Mouse (Mus musculus): ENCODE measurements around the gene Gm960. TPM values are rescaled to one million over a fixed set of nuclear protein-coding genes. Genes with fewer than 3 reads are reported as not detected.

The Gm960 gene
- polyA plus RNA-seq, 1 experiment from 2014 or later = 3.4 TPM

GRCm38 (mm10) chr19:4739762-4740161 is 41.3 kb upstream of the Gm960 start:
- Histone ChIP-seq H3K27me3 (ENCODE audit: control insufficient read depth, insufficient read depth, low read length) (no peaks in the 10 kb centered on the region), H3K9me3 (ENCODE audit: control insufficient read depth, low read length) (no peaks in the 10 kb centered on the region), H3K36me3 (ENCODE audit: control insufficient read depth, insufficient read depth, low read length) (peaks cover 3% of the 10 kb centered on the region; the same call in 1 of the 2 replicates), H3K4me3 (ENCODE audit: low read length) (no peak overlapping the region), H3K4me1 (ENCODE audit: control insufficient read depth, insufficient read depth, low read length) (0 out of 2 replicates have a peak, but pooled peaks cover 3% of the 10 kb centered on the region), H3K9ac (ENCODE audit: low read depth, low read length) (no peak overlapping the region), H3K4me2 (replicated peaks; ENCODE audit: low read depth, low read length) (no peak overlapping the region), H3K27ac (ENCODE audit: low read depth, low read length) (no peak overlapping the region)
- WGBS = 94% methylated on average over 5 of the region's 5 CpGs
- ATAC-seq (ENCODE audit: low FRiP score, low TSS enrichment) = no peak

GRCm38 (mm10) chr19:4739053-4739452 is 40.6 kb upstream of the Gm960 start:
- Histone ChIP-seq H3K9me3 (ENCODE audit: control insufficient read depth, low read length) (no peaks in the 10 kb centered on the region), H3K4me1 (ENCODE audit: control insufficient read depth, insufficient read depth, low read length) (0 out of 2 replicates have a peak, but pooled peaks cover 3% of the 10 kb centered on the region), H3K4me2 (replicated peaks; ENCODE audit: low read depth, low read length) (no peak overlapping the region), H3K27me3 (ENCODE audit: control insufficient read depth, insufficient read depth, low read length) (no peaks in the 10 kb centered on the region), H3K36me3 (ENCODE audit: control insufficient read depth, insufficient read depth, low read length) (peaks cover 5% of the 10 kb centered on the region), H3K9ac (ENCODE audit: low read depth, low read length) (no peak overlapping the region), H3K4me3 (ENCODE audit: low read length) (no peak overlapping the region), H3K27ac (ENCODE audit: low read depth, low read length) (no peak overlapping the region)
- 92% methylated on average over 11 of the region's 11 CpGs for WGBS
- ATAC-seq (ENCODE audit: low FRiP score, low TSS enrichment) = no peak

- ATAC-seq (ENCODE audit: low FRiP score, low TSS enrichment) = no peak
- Histone ChIP-seq H3K4me2 (replicated peaks; ENCODE audit: low read depth, low read length) (no peak overlapping the region), H3K9me3 (ENCODE audit: control insufficient read depth, low read length) (no peaks in the 10 kb centered on the region), H3K27me3 (ENCODE audit: control insufficient read depth, insufficient read depth, low read length) (no peaks in the 10 kb centered on the region), H3K4me1 (ENCODE audit: control insufficient read depth, insufficient read depth, low read length) (no peaks in the 10 kb centered on the region), H3K27ac (ENCODE audit: low read depth, low read length) (no peak overlapping the region), H3K36me3 (ENCODE audit: control insufficient read depth, insufficient read depth, low read length) (peaks cover 3% of the 10 kb centered on the region), H3K9ac (ENCODE audit: low read depth, low read length) (no peak overlapping the region), H3K4me3 (ENCODE audit: low read length) (no peak overlapping the region)
- 87% methylated on average over 13 of the region's 13 CpGs for WGBS
Observed at GRCm38 (mm10) chr19:4737866-4738265, 39.4 kb upstream of the Gm960 start.

GRCm38 (mm10) chr19:4733052-4733451 is 34.6 kb upstream of the Gm960 start:
- WGBS = 83% methylated on average over 3 of the region's 3 CpGs
- Histone ChIP-seq H3K4me3 (ENCODE audit: low read length) (no peak overlapping the region), H3K36me3 (ENCODE audit: control insufficient read depth, insufficient read depth, low read length) (peaks cover 8% of the 10 kb centered on the region), H3K4me1 (ENCODE audit: control insufficient read depth, insufficient read depth, low read length) (no peaks in the 10 kb centered on the region), H3K27me3 (ENCODE audit: control insufficient read depth, insufficient read depth, low read length) (no peaks in the 10 kb centered on the region), H3K27ac (ENCODE audit: low read depth, low read length) (no peak overlapping the region), H3K9ac (ENCODE audit: low read depth, low read length) (no peak overlapping the region), H3K9me3 (ENCODE audit: control insufficient read depth, low read length) (no peaks in the 10 kb centered on the region), H3K4me2 (replicated peaks; ENCODE audit: low read depth, low read length) (no peak overlapping the region)
- ATAC-seq (ENCODE audit: low FRiP score, low TSS enrichment) = no peak

GRCm38 (mm10) chr19:4729186-4729585 is 30.7 kb upstream of the Gm960 start:
- Histone ChIP-seq H3K4me2 (replicated peaks; ENCODE audit: low read depth, low read length) (no peak overlapping the region), H3K4me1 (ENCODE audit: control insufficient read depth, insufficient read depth, low read length) (no peaks in the 10 kb centered on the region), H3K27ac (ENCODE audit: low read depth, low read length) (no peak overlapping the region), H3K27me3 (ENCODE audit: control insufficient read depth, insufficient read depth, low read length) (no peaks in the 10 kb centered on the region), H3K9me3 (ENCODE audit: control insufficient read depth, low read length) (no peaks in the 10 kb centered on the region), H3K9ac (ENCODE audit: low read depth, low read length) (no peak overlapping the region), H3K4me3 (ENCODE audit: low read length) (no peak overlapping the region), H3K36me3 (ENCODE audit: control insufficient read depth, insufficient read depth, low read length) (peaks cover 5% of the 10 kb centered on the region; the same call in 1 of the 2 replicates)
- ATAC-seq (ENCODE audit: low FRiP score, low TSS enrichment) = no peak
- WGBS = 63% methylated on average over 9 of the region's 9 CpGs

- peak overlapping the region; percentile 37; the same call in 1 of the 2 replicates for H3K9ac ChIP-seq (ENCODE audit: low read depth, low read length)
- peak overlapping the region; percentile 32 for H3K4me2 ChIP-seq (replicated peaks; ENCODE audit: low read depth, low read length)
- H3K9me3 ChIP-seq (ENCODE audit: control insufficient read depth, low read length) = no peaks in the 10 kb centered on the region
- peak; percentile 54 for ATAC-seq (ENCODE audit: low FRiP score, low TSS enrichment)
- H3K4me3 ChIP-seq (ENCODE audit: low read length) = peak overlapping the region; percentile 31
- no peaks in the 10 kb centered on the region for H3K27me3 ChIP-seq (ENCODE audit: control insufficient read depth, insufficient read depth, low read length)
- 15% methylated on average over 11 of the region's 11 CpGs for WGBS
- no peak overlapping the region for H3K27ac ChIP-seq (ENCODE audit: low read depth, low read length)
- H3K36me3 ChIP-seq (ENCODE audit: control insufficient read depth, insufficient read depth, low read length) = no peaks in the 10 kb centered on the region
- H3K4me1 ChIP-seq (ENCODE audit: control insufficient read depth, insufficient read depth, low read length) = peaks cover 15% of the 10 kb centered on the region
Observed at GRCm38 (mm10) chr19:4720671-4721244, 22.3 kb upstream of the Gm960 start.

- Histone ChIP-seq H3K9ac (ENCODE audit: low read depth, low read length) (no peak overlapping the region), H3K27me3 (ENCODE audit: control insufficient read depth, insufficient read depth, low read length) (no peaks in the 10 kb centered on the region), H3K4me2 (replicated peaks; ENCODE audit: low read depth, low read length) (peak overlapping the region; percentile 32), H3K4me3 (ENCODE audit: low read length) (no peak overlapping the region), H3K9me3 (ENCODE audit: control insufficient read depth, low read length) (no peaks in the 10 kb centered on the region), H3K4me1 (ENCODE audit: control insufficient read depth, insufficient read depth, low read length) (peaks cover 15% of the 10 kb centered on the region), H3K27ac (ENCODE audit: low read depth, low read length) (peak overlapping the region; percentile 13; the same call in 1 of the 2 replicates), H3K36me3 (ENCODE audit: control insufficient read depth, insufficient read depth, low read length) (no peaks in the 10 kb centered on the region)
- ATAC-seq (ENCODE audit: low FRiP score, low TSS enrichment) = no peak
- WGBS = 85% methylated on average over 15 of the region's 15 CpGs
Observed at GRCm38 (mm10) chr19:4720112-4720511, 21.6 kb upstream of the Gm960 start.

GRCm38 (mm10) chr19:4719351-4719764 is 20.9 kb upstream of the Gm960 start:
- H3K36me3 ChIP-seq (ENCODE audit: control insufficient read depth, insufficient read depth, low read length) = no peaks in the 10 kb centered on the region
- no peak overlapping the region for H3K27ac ChIP-seq (ENCODE audit: low read depth, low read length)
- H3K9ac ChIP-seq (ENCODE audit: low read depth, low read length) = no peak overlapping the region
- WGBS = 7% methylated on average over 5 of the region's 5 CpGs
- peaks cover 7% of the 10 kb centered on the region; the same call in 1 of the 2 replicates for H3K27me3 ChIP-seq (ENCODE audit: control insufficient read depth, insufficient read depth, low read length)
- H3K9me3 ChIP-seq (ENCODE audit: control insufficient read depth, low read length) = no peaks in the 10 kb centered on the region
- peak overlapping the region; percentile 12; the same call in 1 of the 2 replicates for H3K4me2 ChIP-seq (replicated peaks; ENCODE audit: low read depth, low read length)
- peaks cover 15% of the 10 kb centered on the region for H3K4me1 ChIP-seq (ENCODE audit: control insufficient read depth, insufficient read depth, low read length)
- no peak overlapping the region for H3K4me3 ChIP-seq (ENCODE audit: low read length)
- ATAC-seq (ENCODE audit: low FRiP score, low TSS enrichment) = peak; percentile 91

GRCm38 (mm10) chr19:4718716-4719115 is 20.2 kb upstream of the Gm960 start:
- Histone ChIP-seq H3K36me3 (ENCODE audit: control insufficient read depth, insufficient read depth, low read length) (no peaks in the 10 kb centered on the region), H3K4me2 (replicated peaks; ENCODE audit: low read depth, low read length) (peak overlapping the region; percentile 12; the same call in 1 of the 2 replicates), H3K9me3 (ENCODE audit: control insufficient read depth, low read length) (no peaks in the 10 kb centered on the region), H3K9ac (ENCODE audit: low read depth, low read length) (0 out of 2 replicates have a peak overlapping the region, but pooled peaks have one; percentile 12), H3K4me1 (ENCODE audit: control insufficient read depth, insufficient read depth, low read length) (peaks cover 15% of the 10 kb centered on the region), H3K27me3 (ENCODE audit: control insufficient read depth, insufficient read depth, low read length) (peaks cover 13% of the 10 kb centered on the region; the same call in 1 of the 2 replicates), H3K27ac (ENCODE audit: low read depth, low read length) (no peak overlapping the region), H3K4me3 (ENCODE audit: low read length) (no peak overlapping the region)
- no peak; the same call in 1 of the 2 replicates for ATAC-seq (ENCODE audit: low FRiP score, low TSS enrichment)
- 27% methylated on average over 12 of the region's 12 CpGs for WGBS
